Mouse (Mus musculus): ENCODE measurements around the gene Cnr1.

Gene Cnr1

DNA sequence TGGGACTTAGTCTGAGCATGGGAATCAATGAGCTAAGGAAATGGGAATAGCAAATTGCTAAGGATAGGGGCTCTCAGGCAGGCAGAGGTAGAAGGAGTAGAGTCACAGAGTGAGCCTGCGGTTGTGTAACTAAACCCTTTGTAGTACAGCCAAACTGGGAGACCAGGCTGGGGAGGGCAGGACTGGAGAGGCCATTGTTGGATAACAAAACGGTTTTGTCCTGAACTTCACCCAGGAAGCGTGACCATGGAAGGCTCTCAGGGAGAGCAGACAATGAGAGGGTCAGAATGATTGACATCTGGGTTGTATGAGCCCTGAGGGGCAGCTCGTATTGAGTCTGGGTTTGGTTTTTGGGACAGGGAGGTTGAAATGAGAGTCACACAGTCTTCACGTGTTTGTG lies 17.2 kb downstream of the Cnr1 start:
- no peak for DNase-seq (ENCODE audit: low spot score)

DNA sequence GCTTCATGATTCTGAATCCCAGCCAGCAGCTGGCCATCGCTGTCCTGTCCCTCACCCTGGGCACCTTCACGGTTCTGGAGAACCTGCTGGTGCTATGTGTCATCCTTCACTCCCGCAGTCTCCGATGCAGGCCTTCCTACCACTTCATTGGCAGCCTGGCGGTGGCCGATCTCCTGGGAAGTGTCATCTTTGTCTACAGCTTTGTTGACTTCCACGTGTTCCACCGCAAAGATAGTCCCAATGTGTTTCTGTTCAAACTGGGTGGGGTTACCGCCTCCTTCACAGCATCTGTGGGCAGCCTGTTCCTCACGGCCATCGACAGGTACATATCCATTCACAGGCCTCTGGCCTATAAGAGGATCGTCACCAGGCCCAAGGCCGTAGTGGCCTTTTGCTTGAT lies 19.5 kb downstream of the Cnr1 start:
- DNase-seq (ENCODE audit: low spot score) = no peak

DNA sequence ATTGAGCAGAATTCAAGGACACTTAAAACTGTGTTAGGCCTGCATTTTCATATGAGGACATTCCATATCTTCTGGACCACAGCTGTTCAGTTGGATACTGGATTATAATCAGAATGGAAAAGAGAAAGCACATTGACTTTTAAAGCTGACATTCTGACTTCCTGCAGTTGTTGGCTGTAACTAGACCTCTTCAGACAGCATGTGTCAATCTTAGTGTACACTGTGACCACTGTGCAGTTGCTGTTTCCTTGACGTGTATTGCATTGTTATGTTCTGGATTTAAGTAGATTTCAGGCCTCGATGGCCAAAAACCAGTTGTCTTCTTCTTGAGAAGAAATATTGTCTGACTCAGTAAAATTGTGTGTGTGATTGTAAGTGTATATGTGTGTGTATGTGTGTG lies 21.3 kb downstream of the Cnr1 start:
- no peak for DNase-seq (ENCODE audit: low spot score)

DNA sequence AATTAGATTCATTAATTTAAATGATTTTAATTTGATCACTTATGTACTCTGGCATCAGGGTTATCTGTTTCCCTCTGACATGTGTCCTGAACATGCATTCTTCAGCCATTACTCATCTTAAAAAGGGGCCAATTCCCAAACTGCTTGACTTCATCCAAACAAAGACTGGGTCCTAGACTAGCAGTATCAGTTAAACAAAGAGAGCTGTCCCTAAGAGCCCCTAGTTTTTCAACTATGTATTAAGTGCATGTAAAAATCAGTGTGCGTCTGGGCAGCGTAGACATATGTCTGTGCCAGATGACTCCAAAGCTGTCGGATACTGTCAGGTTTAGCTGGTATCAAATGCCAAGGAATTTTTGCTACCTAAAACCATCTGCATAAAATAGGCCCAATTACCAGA lies 23.2 kb downstream of the Cnr1 start:
- DNase-seq (ENCODE audit: low spot score) = no peak

DNA sequence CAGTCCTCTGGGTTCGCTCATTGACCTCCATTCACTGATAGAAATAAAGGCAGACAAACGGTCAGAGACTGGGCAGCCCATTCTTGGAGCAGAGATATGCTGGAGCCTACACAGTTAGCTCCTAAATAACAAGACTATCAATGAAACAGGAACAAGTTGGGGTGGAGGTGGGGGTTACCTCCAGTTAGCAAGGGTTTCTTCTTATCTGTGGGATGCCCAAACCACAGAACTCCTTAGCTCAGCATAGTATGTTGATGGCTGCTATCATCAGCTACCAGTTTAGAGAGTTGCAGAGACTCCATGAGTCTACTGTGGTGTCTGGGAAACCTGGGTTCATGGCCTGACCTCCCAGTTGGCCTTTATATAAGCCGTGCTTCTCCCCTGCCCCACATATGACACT lies 33.0 kb downstream of the Cnr1 start:
- DNase-seq (ENCODE audit: low spot score) = no peak

DNA sequence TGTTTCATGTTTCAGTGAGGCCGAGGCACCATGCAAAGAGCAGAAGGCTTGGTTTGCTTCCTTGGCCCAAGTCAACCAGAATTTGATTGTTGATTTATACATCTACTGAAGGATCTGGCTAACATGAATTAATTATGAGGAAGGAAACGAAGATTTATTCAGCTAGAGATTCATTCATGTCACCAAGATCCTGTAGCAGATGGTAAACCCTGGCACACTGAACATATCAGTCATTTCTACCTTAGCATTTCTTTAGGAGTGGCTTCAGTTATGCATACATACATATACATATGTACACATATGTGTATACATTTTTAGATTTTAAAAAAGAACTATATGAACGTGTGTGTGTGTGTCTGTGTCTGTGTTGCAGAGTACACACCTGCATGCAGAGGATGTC lies 34.1 kb downstream of the Cnr1 start:
- DNase-seq (ENCODE audit: low spot score) = no peak

DNA sequence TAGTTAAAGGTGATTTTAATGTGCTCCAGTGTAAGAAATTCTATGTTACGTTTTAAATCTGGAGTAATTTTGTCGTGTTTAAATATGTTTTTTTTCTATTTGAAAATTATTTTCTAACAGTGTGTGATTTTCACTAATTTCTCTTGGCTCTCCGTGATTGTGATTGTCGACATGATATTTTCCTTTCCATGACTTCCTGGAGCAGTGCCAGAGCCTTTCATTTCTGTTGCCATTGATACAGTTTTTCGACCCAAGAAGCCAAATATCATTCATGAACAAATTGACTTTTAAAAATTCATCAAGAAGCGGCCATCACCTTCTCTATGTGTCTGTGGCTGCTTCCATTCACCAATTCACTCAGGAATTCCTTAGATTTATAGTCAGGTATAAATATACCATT lies 35.4 kb downstream of the Cnr1 start:
- no peak for DNase-seq (ENCODE audit: low spot score)

DNA sequence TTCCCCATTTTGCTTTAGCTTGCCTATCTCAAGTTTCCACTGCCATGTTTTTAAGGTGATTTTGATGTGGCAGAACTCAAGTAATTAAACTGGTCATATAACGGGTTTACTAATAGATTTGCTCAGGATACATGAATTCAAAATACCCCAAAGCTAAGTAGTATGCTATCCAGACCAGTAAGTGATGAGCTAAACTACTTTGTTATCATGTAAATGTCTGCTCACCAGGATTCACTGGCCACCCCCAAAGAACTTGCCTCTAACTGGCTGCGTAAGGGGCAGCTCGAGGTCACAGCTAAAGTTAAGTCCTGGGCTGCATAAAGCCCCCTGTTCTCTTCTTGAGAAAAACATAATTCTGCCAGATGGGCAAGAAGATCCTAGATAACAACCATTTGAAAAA lies 46.3 kb downstream of the Cnr1 start:
- DNase-seq (ENCODE audit: low spot score) = no peak

DNA sequence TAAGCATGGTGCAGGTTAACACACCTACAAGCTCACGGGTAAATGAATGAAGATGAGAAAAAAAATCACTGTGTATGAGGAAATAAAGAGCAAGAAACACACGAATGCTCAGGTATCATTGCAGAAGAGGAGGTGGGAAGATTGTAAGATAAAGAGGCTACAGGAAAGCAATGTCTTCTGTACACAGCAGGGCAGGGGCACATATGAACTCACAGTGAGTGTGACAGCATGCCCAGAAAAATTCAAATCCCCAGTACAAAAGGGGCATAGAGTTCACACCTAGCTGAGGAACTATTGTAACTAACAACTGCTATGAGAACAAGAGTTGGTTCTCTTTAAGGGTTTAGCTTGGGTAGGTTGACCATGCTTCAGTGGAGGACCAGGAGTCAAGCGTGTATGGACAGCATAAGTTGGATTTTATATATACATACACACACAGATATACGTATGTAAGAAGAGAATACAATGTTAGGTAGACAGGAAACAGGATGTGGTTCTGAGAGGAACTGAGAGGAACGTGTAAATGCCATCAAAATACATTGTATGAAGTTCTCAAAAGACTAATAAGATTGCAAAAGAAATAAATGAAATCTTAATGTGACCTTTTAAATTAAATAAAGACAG lies 64.2 kb downstream of the Cnr1 start:
- DNase-seq (ENCODE audit: low spot score) = no peak

DNA sequence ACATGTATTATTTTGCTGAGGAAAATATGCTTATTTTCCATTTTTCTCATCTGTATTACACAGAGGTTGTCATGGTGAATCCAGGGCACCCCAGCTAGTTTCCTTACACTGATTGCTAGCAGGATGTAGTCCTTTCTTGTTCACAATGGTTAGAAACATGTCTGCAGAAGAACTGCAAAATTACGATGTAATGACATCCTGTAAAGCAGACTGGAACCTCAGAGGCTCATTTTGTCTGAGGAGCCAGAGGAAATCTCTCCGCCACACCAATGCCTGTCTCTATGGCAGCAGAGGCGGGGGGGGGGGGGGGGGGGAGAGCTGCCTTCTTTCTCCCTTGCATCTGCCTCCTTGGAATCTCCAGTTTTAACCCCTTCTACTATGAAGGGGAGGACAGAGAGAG lies 68.3 kb downstream of the Cnr1 start:
- no peak for DNase-seq (ENCODE audit: low spot score)

DNA sequence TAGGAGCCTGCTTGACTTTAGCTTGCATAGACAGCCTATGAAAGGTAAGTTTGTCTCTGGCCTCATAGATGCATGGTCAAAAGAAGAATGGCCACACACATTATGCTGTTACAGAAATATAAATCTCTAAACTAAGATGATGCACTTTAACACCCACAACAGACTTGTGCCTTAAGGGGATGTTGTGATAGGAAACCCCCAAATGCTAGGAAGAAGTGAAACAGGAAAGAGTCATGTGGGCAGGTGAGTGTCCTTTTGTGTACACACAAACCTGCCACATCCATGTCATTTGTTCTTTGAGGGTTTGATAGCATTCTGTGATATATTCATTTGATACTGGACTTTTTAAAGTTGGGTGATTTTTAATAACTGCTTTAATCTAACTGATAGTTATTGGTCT lies 72.0 kb downstream of the Cnr1 start:
- DNase-seq (ENCODE audit: low spot score) = no peak
